Mouse (Mus musculus) kidney, postnatal 36 days (tissue): ENCODE measurements around the gene Gm10153.
"Not testable (repeated sequence)": the region's sequence is repeated elsewhere in the genome, so short reads cannot be mapped to it uniquely, and the experiment has no call there.

Experiments used
- DNase-seq, 2 experiments: peaks; one replicate each; pipeline ENCODE4 v3.0.0; 2021 to 2022; ENCODE audit warnings: mixed read lengths in 2 of 2

Gene Gm10153

GRCm38 (mm10) chr7:142143506-142144010, 46.6 kb downstream of the Gm10153 start:
- DNase-seq, result not testable (repeated sequence)

DNA sequence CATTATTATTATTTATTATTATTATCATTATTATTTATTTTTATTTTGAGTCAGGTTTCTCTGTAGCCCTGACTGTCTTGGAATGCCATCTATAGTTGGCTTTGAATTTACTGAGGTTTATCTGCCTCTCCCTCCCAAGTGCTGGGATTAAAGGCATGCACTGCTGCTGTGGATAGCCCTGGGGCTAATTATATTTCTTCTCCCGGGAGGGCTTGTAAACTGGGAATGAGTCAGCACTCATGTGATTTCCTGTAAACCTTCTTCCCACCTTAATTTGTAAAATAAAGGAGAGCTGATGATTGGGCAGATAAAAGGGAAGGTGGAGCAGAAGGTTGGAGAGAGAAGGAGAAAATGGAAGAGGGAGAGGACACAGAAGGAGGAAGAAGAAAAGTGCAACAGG, 49.5 kb downstream of the Gm10153 start:
- no peak for DNase-seq
